Mouse (Mus musculus) neutrophil, adult 5-6 weeks (primary cell): Measurements from ENCODE around the gene Rere. TPM values are rescaled to one million over a fixed set of nuclear protein-coding genes. Genes with fewer than 3 reads are reported as not detected.

Experiments
- ATAC-seq: fragments of 151-379, 151-347 bp; 2 replicates; pipeline ENCODE4 v1.8.0; 2017; ENCODE audit warnings: mild to moderate bottlenecking, moderate TSS enrichment; ENCODE audit not compliant: insufficient number of reproducible peaks, poor library complexity, low FRiP score, severe bottlenecking; ENCODE audit errors: extremely low read depth
- total RNA-seq: library from RNA; stranded (forward); fragments of 200-1000 nt; gene quantifications from 2 replicates; pipeline ENCODE4 v1.2.3, GENCODE M21; 2017

Rere gene
- total RNA-seq, 1 experiment from 2014 or later, result 59.4 TPM

- ATAC-seq, result no peak
Measured at GRCm38 (mm10) chr4:150576339-150576738, 294.9 kb downstream of the Rere start.

GRCm38 (mm10) chr4:150578021-150578420 is 296.6 kb downstream of the Rere start:
- ATAC-seq, result no peak

DNA sequence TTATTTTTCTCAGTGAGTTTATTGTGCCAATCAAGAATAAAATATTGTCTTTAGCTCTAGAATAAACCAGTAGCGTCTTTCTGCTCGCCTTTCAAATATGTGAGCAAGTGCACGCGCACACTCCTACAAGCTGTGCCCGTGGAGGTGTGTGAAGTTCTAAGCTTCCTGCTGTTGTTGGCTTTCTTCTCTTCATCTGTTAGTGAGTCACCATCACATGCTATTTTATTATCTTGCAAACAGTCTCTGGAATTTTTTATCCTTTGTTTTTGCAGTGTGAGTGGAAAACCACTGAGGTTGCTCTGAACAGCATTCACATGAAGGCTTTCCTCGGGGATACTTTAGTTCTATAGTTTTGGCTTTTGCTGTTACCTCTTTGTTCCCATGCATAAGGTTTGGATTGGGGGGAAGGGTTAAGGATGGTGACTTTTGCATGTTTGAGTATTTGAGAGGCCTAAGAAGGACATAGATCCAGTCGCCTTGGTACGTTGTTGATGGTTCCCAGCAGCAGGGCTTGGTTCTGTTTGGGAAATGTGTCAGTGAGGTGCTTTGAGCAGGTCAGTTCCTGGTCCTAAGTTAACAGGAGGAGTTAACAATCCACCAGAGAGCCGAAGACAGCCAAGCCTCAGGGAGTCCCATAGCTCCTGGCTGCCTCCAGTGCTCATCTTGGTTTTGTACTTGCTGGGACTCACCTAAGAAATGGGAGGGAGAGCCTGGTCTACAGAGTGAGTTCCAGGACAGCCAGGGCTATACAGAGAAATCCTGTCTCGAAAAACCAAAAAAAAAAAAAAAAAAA is 300.7 kb downstream of the Rere start:
- ATAC-seq, result no peak

GRCm38 (mm10) chr4:150582966-150583776 is 301.7 kb downstream of the Rere start:
- peak; percentile 61; the same call in 1 of the 2 replicates for ATAC-seq

DNA sequence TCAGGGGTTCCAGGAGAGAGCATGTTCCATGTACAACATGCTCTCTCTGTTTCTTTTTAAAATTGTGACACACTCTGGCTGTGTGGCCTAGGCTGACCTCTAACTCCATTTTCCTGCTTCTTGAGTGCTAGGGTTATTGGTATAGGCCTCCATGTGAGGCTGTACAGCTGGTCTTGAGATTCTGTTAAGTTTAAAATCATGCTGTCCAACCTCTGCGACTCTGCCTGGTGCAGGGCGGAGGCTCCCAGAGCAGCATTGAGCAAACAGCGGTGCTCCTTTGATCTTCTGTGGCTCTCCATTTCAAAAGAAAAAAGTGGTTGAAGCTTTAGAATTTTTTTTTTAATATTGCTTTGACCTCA is 302.3 kb downstream of the Rere start:
- ATAC-seq, result no peak

DNA sequence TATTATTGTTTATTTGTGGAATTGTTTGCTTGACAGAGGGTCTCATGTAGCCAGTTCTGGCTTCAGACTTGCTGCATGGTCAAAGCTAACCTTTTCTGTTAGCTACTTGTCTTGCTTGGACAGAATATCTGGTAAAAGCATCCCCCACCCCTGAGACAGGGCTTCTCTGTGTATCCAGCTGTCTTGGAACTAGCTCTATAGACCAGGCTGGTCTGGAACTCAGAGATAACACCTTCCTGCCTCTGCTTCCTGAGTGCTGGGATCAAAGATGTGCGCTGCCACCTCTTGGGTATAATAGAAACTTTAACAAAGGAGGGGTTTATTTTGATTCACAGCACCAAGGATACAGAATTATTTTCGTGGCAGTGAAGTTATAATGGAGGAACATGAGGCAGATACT is 304.4 kb downstream of the Rere start:
- ATAC-seq, result no peak

DNA sequence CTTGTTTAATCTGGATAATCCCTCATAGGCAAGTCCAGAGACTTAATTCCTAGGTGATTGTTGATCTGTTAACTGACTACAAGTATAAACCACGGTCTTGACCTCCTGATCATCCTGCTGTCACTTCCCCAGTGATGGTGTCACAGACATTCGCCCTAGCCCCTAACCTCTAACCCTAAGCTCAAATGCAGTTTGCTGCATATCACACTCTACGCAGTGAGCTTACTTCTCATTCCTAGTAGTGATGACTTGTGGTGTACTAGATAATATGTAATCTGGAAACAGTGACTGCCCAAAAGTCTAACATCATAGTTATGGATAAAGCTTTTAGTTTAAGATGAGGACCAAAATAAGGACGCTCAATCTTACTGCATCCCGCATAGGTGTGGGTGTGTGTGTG is 304.8 kb downstream of the Rere start:
- no peak for ATAC-seq

DNA sequence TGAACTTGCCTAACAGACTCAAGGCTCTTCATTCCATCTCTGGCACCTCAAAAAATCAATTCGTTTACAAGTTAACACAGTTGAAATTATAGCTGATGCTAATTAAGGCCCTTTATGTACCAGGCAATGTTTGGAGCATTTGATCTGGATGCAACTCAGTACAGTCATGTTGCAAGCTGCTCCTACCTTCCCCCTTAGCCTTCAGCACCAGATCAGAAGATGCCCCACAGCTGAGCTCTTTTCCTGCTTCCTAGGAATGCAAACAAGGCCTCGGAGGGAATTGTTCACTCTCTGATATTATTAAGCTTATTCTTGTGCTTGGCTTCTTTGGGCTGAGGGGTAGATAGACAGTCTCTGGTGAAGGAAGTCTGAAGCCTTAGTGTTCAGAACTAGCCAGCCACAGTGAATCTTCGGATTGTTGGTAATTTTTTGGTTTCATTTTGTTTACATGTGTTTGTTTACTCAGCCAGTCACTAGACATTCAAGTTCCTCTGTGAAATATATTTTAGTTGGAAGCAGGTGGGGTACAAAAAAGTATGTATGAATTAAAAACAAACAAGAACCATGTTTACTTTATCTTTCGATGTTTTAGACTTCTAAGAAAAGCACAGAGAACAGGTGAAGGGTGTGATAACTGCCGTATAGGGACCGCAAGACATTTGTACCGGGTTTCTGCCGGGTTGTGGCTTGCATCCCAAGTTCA is 306.3 kb downstream of the Rere start:
- ATAC-seq, result no peak

DNA sequence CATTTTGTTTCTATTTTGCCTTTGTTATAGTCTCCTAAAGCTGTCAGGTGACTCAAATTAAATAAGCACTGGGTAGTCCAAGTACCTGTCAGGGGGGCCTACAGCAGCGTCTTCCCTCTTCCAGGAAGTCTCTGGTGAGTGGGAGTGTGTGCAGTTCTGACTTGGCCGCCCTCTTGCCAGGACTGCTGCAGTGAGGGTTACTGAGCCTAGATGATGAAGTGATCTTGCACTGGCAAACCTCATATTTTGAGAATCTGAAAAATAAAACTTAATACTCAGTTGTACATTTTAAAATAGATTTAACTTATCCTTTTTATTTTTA is 306.8 kb downstream of the Rere start:
- no peak for ATAC-seq

GRCm38 (mm10) chr4:150590621-150591282 is 309.3 kb downstream of the Rere start:
- no peak for ATAC-seq

DNA sequence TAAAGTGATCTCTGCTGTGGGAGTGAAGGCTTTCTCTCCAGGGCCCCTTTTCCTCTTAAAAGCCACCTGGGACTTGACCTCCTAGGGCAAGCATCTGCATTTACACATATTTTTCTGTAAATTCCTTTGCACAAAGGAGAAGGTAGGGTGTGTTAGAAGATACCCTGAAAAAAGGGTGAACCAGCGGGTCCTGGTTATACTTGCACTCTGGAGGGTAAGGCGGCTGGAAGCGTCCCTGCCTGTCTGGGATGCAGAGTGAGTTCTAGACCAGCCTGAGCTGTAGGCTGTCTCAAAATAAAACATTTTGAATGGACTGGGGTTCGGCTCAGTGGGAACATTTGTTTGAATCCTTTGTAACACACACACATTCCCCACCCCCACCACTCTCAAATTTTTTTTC is 310.2 kb downstream of the Rere start:
- no peak for ATAC-seq

DNA sequence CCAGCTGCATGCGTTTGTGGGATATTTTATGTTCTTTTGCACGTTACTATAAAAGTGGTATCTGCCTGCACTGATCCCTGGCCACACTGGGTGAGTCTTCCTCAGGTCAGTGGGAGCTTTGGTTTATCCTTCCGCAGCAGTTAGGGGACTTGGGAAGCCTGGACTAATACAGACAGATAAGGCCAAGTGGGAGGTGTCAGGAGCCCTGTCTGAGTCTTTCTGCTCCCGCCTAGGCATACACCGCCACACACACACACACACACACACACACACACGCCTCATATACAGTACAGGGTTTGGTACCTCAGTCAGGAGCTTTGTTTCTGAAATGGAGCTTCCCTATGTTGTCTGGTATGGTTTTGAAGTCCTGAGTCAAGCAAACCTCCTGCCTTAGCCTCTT is 310.6 kb downstream of the Rere start:
- ATAC-seq, result no peak

DNA sequence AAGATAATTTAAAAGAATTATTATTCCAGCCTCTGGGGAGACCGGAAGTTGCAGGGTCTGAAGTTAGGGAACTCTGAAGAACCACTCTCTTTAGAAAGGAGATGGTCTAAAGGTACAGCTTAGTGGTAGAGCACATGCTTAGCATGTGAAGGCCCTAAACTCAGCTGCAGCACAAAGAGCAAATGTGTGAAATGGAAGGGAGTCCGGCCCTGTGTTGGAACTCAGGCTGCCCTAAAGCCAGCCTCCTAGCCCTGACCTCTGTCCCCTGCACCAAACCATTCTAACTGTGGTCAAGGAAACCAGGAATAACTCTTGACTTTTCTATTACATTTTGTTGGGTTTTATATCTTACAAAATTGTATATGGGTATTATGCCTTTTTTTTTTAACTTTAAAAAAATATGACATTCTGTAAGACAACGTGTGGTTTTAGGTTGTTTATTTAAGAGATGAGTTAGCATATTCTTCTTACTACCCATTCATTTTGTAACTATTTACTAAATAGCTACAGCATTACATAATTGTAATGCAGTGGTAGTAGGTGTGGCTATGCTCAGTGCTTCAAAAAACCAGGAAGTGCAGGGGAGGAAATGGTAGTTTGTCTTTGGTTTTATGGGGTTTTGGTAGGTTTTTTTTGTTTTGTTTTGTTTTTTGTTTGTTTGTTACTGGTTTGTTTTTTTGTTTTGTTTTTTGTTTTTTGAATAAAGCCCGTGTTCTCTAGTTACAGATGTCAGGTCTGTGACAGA is 312.2 kb downstream of the Rere start:
- peak; percentile 45; the same call in 1 of the 2 replicates for ATAC-seq

- ATAC-seq, result no peak
Measured at GRCm38 (mm10) chr4:150594298-150594829, 312.9 kb downstream of the Rere start.

- ATAC-seq, result no peak
Measured at GRCm38 (mm10) chr4:150595071-150595470, 313.6 kb downstream of the Rere start.

DNA sequence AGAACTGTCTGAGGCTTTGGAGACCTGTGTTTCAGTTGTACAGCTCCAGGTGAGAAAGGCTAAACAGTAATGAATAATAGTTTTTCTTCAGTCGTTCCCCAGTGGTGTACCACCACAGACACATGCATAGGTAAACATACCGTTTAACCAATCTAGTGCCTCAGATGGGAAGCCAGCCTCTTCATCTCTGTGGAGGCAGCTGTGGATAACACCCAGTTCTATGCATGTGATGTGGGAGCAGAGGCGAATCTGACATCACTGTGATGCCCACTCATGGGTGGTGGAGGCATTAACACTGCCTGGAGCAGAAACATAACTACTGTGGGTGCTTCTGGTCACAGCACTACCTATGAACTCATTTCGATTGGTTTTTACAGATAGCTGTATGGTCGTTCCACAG is 314.5 kb downstream of the Rere start:
- ATAC-seq, result no peak

DNA sequence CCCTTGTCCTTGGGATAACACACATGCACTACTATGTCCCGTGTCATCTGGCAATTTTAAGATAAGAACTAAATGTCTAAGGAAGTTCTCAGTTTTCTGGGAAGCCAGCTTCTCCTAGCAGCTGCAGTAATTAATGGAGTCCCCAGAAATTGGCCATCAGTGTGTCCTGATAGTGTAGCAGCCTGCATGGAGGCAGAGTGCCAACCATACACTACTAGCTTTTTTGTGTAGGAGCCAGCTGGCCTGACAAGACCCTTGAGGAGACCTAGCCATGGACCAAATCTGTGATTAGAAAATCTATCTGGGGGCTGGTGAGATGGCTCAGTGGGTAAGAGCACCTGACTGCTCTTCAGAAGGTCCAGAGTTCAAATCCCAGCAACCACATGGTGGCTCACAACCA is 317.2 kb downstream of the Rere start:
- no peak for ATAC-seq

- ATAC-seq, result no peak
Measured at GRCm38 (mm10) chr4:150599119-150599992, 317.9 kb downstream of the Rere start.
